Mouse (Mus musculus): Measurements from ENCODE around the gene Csde1.

- TF ChIP-seq POLR2A (IDR thresholded peaks at IDR 0.05; ENCODE audit: insufficient read depth, low read depth, low read length) = no peak
- no peak for TF ChIP-seq EP300 (IDR thresholded peaks at IDR 0.05; ENCODE audit: insufficient read depth, low read depth, low read length)
- TF ChIP-seq CTCF (IDR thresholded peaks at IDR 0.05) = no peak
Observed at GRCm38 (mm10) chr3:103066927-103067326, 46.7 kb downstream of the Csde1 start.
